Mouse (Mus musculus) layer of hippocampus, adult 6 months (tissue): Measurements from ENCODE around the gene Pramef12. TPM values are rescaled to one million over a fixed set of nuclear protein-coding genes. Genes with fewer than 3 reads are reported as not detected.

Source experiments
- long read RNA-seq, 2 experiments: library from polyadenylated mRNA; unstranded; transcript quantifications; one replicate each; pipeline ENCODE4 v2.0.0; 2019 to 2020
- polyA plus RNA-seq: library from polyadenylated mRNA; unstranded; fragments of <200 nt; fragmentation: Nextera tagmentation; gene quantifications from 2 replicates; pipeline ENCODE4 v1.2.3, GENCODE M21; 2021

Gene Pramef12
- not detected in 2 replicates for polyA plus RNA-seq
- long read RNA-seq, experiment 1 = 0 reads
- long read RNA-seq, experiment 2 = 0 reads

DNA sequence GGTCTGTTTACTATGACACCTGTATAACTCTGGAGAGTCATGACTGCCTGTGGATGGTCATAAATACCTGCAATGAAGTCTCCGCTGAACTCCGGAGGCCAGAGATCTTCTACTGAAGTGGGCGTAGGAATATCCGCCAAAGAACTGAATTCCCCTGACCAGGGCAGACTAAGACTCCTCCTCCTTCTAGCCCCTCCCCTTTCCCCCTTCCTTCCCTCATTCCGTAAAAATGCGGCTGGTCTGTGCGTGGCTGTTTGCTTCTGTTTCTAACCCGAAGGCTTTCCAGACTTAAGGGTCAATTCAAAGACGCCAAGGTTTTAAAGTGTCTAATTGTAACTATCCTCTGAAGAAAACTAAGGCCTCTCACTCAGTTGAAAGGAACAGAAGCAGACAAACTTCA, at the start of gene Pramef12:
Gene Pramef12, minus strand, starts transcription at position 175 of the 400 bp plus-strand sequence.

GRCm38 (mm10) chr4:144453217-144453616, 45.0 kb upstream of the Pramef12 start, which contains the start of gene Gm9944:
TSS of gene Gm9944 (minus strand) at chr4:144453317.

GRCm38 (mm10) chr4:144438672-144439071, 30.4 kb upstream of the Pramef12 start, which contains the start of gene 1700012P22Rik:
TSS of gene 1700012P22Rik (minus strand) at chr4:144438772.

GRCm38 (mm10) chr4:144377911-144378310, 30.4 kb downstream of the Pramef12 start, which contains the start of gene Pramef20:
TSS of gene Pramef20 (minus strand) at chr4:144377933.

GRCm38 (mm10) chr4:144357642-144358041, 50.6 kb downstream of the Pramef12 start, which contains the start of gene Gm13119:
TSS of gene Gm13119 (plus strand) at chr4:144357942.

Other genes with a start within 250 kb of the Pramef12 start
- gene Oog3, start 245.8 kb downstream of the Pramef12 start, polyA plus RNA-seq = not detected in 2 replicates
- gene Oog2, start 217.7 kb downstream of the Pramef12 start, polyA plus RNA-seq = not detected in 2 replicates
- not detected in 2 replicates for gene C87977, start 195.1 kb downstream of the Pramef12 start, polyA plus RNA-seq
- gene Pramel5, start 128.0 kb downstream of the Pramef12 start, polyA plus RNA-seq = not detected in 2 replicates
- not detected in 2 replicates for gene Gm13128, start 78.2 kb downstream of the Pramef12 start, polyA plus RNA-seq
- gene Gm13119, start 50.5 kb downstream of the Pramef12 start, polyA plus RNA-seq = not detected in 2 replicates
- not detected in 2 replicates for gene Pramef20, start 30.5 kb downstream of the Pramef12 start, polyA plus RNA-seq
- not detected in 2 replicates for gene 1700012P22Rik, start 30.3 kb upstream of the Pramef12 start, polyA plus RNA-seq
- gene Gm9944, start 44.9 kb upstream of the Pramef12 start, polyA plus RNA-seq = not detected in 2 replicates
- gene Aadacl3, start 55.3 kb upstream of the Pramef12 start, polyA plus RNA-seq = not detected in 2 replicates
- not detected in 2 replicates for gene 9430007A20Rik, start 111.4 kb upstream of the Pramef12 start, polyA plus RNA-seq
- not detected in 2 replicates for gene Gm13124, start 156.7 kb upstream of the Pramef12 start, polyA plus RNA-seq
- not detected in 2 replicates for gene Aadacl4, start 205.2 kb upstream of the Pramef12 start, polyA plus RNA-seq